ENCODE assay signal across 9 mouse cellular contexts in genomic region chr7:138176026-138176425, GRCm38 (mm10).
A peak's percentile ranks its signal among the peaks of the same experiment; 100 is the strongest.
DNase-seq lines count a peak whose midpoint lies in the region; ATAC-seq lines count a peak whose summit lies in the region.
"Had no signal": no experiment of that assay in that cellular context is flagged by ENCODE, and none has a peak within 500 bp of the region (broad histone marks: within the 10 kb centered on the region; RNA-seq: fewer than 3 reads in every experiment).

No protein-coding gene starts in this region.

- no peak overlapping the region for H3K9ac ChIP-seq in neural tube, embryonic 15.5 days (replicated peaks)
- H3K9ac ChIP-seq: limb, embryonic 12.5 days had no signal

- no peaks in the 10 kb centered on the region for H3K36me3 ChIP-seq in neural tube, embryonic 15.5 days
- H3K36me3 ChIP-seq: limb, embryonic 12.5 days had no signal

- no peak for ATAC-seq in neural tube, embryonic 15.5 days (ENCODE audit: low FRiP score)
- no peak for ATAC-seq in erythroblast, adult 5-6 weeks (replicated peaks; ENCODE audit: low FRiP score, poor library complexity, severe bottlenecking)

- 63% methylated on average over 2 of the region's 2 CpGs for WGBS in neural tube, embryonic 15.5 days

- H3K4me2 ChIP-seq in neural tube, embryonic 15.5 days = no peak overlapping the region
- H3K4me2 ChIP-seq: limb, embryonic 12.5 days had no signal

- DNase-seq in cerebellum, postnatal 25 days = peak; percentile 16 to 47
- DNase-seq in cerebellum, adult 9-10 months = no peak
- DNase-seq in ovary, adult 18-20 months (ENCODE audit: low spot score) = peak; percentile 2
- no peak for DNase-seq in ovary, postnatal 10 days (ENCODE audit: low spot score)
- DNase-seq in kidney, postnatal 10 days = peak; percentile 53
- DNase-seq in right cerebral cortex, postnatal 10 days (ENCODE audit: low spot score in 2 of 2) = peak; percentile 66 to 71

- H3K9me3 ChIP-seq in neural tube, embryonic 15.5 days (replicated peaks) = no peaks in the 10 kb centered on the region
- H3K9me3 ChIP-seq: limb, embryonic 12.5 days had no signal

- no peak overlapping the region for H3K27ac ChIP-seq in neural tube, embryonic 15.5 days (replicated peaks)
- H3K27ac ChIP-seq: limb, embryonic 12.5 days had no signal

- no peak overlapping the region for H3K4me3 ChIP-seq in neural tube, embryonic 15.5 days (replicated peaks)
- H3K4me3 ChIP-seq: limb, embryonic 12.5 days had no signal

- H3K4me1 ChIP-seq in neural tube, embryonic 15.5 days = peaks cover 5% of the 10 kb centered on the region; the same call in 1 of the 2 replicates
- H3K4me1 ChIP-seq: limb, embryonic 12.5 days had no signal

- no peaks in the 10 kb centered on the region for H3K27me3 ChIP-seq in neural tube, embryonic 15.5 days (replicated peaks)
- H3K27me3 ChIP-seq: limb, embryonic 12.5 days had no signal

Comparison
In these comparisons a context has a peak if more than half of its experiments do, and no peak if none do; other contexts are left out.
1. DNase-seq: peak in cerebellum, postnatal 25 days (2 of 2), ovary, adult 18-20 months (single experiment), kidney, postnatal 10 days (single experiment) and right cerebral cortex, postnatal 10 days (2 of 2); none in cerebellum, adult 9-10 months (single experiment) and ovary, postnatal 10 days (single experiment).